Mouse (Mus musculus) embryonic facial prominence, embryonic 11.5 days (tissue): ENCODE data around the gene Slc35d3. TPM values are rescaled to one million over a fixed set of nuclear protein-coding genes. Genes with fewer than 3 reads are reported as not detected.

Experiments
- ATAC-seq: fragments of 200-750 bp; cut with Nextera tagmentation; replicated peaks from 2 replicates; pipeline ENCODE4 v1.8.0; 2017; ENCODE audit warnings: low read depth; ENCODE audit not compliant: insufficient number of reproducible peaks, low FRiP score, low TSS enrichment
- DNase-seq: peaks from one replicate; pipeline ENCODE4 v3.0.0-alpha.2; 2015; ENCODE audit warnings: low spot score
- H3K27ac ChIP-seq: fragments of 300-500 bp; sonication (generic); replicated peaks from 2 replicates; pipeline ENCODE4 v1.5.1; 2014; ENCODE audit warnings: mild to moderate bottlenecking, low read depth, low read length, control low read depth
- H3K27me3 ChIP-seq: fragments of 300-500 bp; sonication (generic); 2 replicates; pipeline ENCODE4 v1.6.1; 2014; ENCODE audit warnings: mild to moderate bottlenecking, low read length, moderate library complexity, mixed read lengths; ENCODE audit not compliant: control insufficient read depth, insufficient read depth
- H3K36me3 ChIP-seq: fragments of 300-500 bp; sonication (generic); replicated peaks from 2 replicates; pipeline ENCODE4 v1.6.1; 2014; ENCODE audit warnings: low read depth, mild to moderate bottlenecking, low read length, moderate library complexity, mixed read lengths; ENCODE audit not compliant: control insufficient read depth, insufficient read depth
- H3K4me1 ChIP-seq: fragments of 300-500 bp; sonication (generic); 2 replicates; pipeline ENCODE4 v1.6.1; 2014; ENCODE audit warnings: low read length, mixed read lengths; ENCODE audit not compliant: control insufficient read depth, insufficient read depth
- H3K4me2 ChIP-seq: fragments of 300-500 bp; sonication (generic); 2 replicates; pipeline ENCODE4 v1.6.1; 2014; ENCODE audit warnings: low read depth, mild to moderate bottlenecking, control low read depth, low read length, moderate library complexity
- H3K4me3 ChIP-seq: fragments of 300-500 bp; sonication (generic); 2 replicates; pipeline ENCODE4 v1.5.1; 2014; ENCODE audit warnings: low read depth, low read length, control low read depth
- H3K9ac ChIP-seq: fragments of 300-500 bp; sonication (generic); replicated peaks from 2 replicates; pipeline ENCODE4 v1.6.1; 2014; ENCODE audit warnings: mild to moderate bottlenecking, control low read depth, low read length
- H3K9me3 ChIP-seq: fragments of 300-500 bp; sonication (generic); replicated peaks from 2 replicates; pipeline ENCODE4 v1.6.1; 2016; ENCODE audit warnings: mild to moderate bottlenecking, low read length, inconsistent platforms, mixed read lengths; ENCODE audit not compliant: control insufficient read depth
- WGBS: fragments of 180-500 bp; shearing (Covaris S2); extraction: QIAGEN DNeasy Blood & Tissue Kit; methylation state at CpG from one replicate; pipeline ENCODE4 v1.1.7; 2014; 5-methylcytosine and 5-hydroxymethylcytosine counted together
- polyA plus RNA-seq: library from polyadenylated mRNA; unstranded; fragments of >200 nt; fragmentation: Nextera tagmentation; extraction: Ambion mirVana; gene quantifications from 2 replicates; pipeline ENCODE4 v1.2.1, GENCODE M21; 2014

Gene Slc35d3
- polyA plus RNA-seq, 1 experiment from 2014 or later, result 0.91 TPM

DNA sequence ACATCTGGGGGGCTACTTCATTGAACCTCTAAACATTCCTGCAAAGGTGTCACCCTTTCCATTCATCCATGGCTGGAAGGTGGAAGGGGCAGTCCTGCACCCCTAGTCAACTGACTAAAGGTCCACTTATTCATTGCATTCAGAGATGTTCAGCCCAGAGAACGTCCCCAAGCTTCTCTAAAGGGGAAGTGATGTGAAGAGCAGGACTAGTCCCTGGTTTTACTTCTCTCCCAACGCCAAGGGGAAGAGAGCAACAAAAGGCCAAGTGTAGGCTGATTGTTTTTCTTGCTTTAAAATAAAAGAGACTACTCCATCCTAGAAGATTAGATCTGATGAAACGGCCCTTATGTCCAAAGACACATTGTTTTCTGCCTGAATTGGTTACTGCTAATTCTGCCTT, 29.2 kb upstream of the Slc35d3 start:
- H3K27ac ChIP-seq, result no peak overlapping the region
- H3K4me1 ChIP-seq, result no peaks in the 10 kb centered on the region
- H3K9ac ChIP-seq, result no peak overlapping the region
- ATAC-seq, result no peak
- H3K4me2 ChIP-seq, result no peak overlapping the region
- WGBS, result 73% methylated on average over 3 of the region's 3 CpGs
- H3K9me3 ChIP-seq, result no peaks in the 10 kb centered on the region
- DNase-seq, result no peak
- H3K27me3 ChIP-seq, result no peaks in the 10 kb centered on the region
- no peaks in the 10 kb centered on the region for H3K36me3 ChIP-seq
- H3K4me3 ChIP-seq, result no peak overlapping the region

DNA sequence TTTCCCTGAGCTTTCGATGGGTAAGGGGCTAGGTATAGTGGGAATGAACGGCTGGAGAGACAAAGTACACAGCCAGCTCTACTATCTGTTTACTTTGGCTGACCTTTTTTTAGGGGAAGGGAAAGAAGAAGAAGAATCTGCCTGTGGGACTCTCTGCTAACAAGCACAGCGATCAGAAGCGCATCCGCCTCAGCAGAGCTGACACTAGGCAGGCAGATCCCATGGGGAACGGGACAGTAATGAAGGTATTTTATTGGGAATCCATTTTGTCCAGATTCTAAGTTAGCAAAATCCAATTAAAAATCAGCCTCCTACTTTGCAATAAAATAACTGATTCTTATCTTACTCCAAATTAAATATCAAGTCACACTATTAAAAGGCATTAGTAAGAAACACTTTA, 27.9 kb upstream of the Slc35d3 start:
- Histone ChIP-seq H3K36me3 (no peaks in the 10 kb centered on the region), H3K9me3 (no peaks in the 10 kb centered on the region), H3K9ac (no peak overlapping the region), H3K4me1 (no peaks in the 10 kb centered on the region), H3K27me3 (no peaks in the 10 kb centered on the region), H3K4me2 (no peak overlapping the region), H3K4me3 (no peak overlapping the region), H3K27ac (no peak overlapping the region)
- no peak for ATAC-seq
- no peak for DNase-seq
- 70% methylated on average over 6 of the region's 6 CpGs for WGBS

DNA sequence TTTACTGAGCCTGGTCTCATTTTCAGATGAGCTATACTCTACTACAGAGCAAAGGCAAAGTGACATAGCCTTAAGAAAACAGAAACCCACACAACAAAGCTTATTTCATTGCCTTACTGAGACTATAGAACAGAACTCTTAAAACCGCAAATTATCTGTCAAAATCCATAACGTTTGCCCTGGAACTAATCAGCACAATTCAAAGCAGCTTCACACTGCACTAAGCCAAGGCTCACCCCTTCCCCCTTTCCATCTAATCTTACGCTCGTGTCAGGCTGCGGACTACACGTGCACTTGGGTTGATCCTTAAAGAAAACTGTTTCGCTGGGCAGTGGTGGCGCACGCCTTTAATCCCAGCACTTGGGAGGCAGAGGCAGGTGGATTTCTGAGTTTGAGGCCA, 26.4 kb upstream of the Slc35d3 start:
- ATAC-seq (no peak), DNase-seq (no peak)
- H3K9ac ChIP-seq, result no peak overlapping the region
- H3K36me3 ChIP-seq, result no peaks in the 10 kb centered on the region
- no peak overlapping the region for H3K4me3 ChIP-seq
- WGBS, result 78% methylated on average over 9 of the region's 9 CpGs
- no peak overlapping the region for H3K4me2 ChIP-seq
- H3K4me1 ChIP-seq, result no peaks in the 10 kb centered on the region
- H3K9me3 ChIP-seq, result no peaks in the 10 kb centered on the region
- no peak overlapping the region for H3K27ac ChIP-seq
- H3K27me3 ChIP-seq, result no peaks in the 10 kb centered on the region

DNA sequence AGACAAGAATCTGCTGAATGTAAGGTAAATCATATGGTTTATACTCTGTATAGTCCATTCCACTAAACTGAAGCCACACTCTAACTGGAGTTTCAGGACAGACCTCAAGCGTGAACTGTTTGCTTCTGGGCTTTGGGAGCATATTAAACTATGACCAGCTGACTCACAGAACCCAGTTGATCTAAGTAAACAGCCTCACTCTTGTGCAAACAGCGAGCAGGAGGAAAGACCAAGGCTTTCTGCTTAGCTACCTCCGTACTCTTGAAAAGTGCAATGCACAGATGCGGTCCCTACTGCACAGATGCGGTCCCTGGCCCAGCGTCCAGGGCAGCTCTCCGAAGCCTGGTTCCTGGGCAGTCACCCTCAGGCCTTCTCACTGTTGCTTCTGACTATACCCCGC, 26.0 kb upstream of the Slc35d3 start:
- no peak for ATAC-seq
- Histone ChIP-seq H3K27ac (no peak overlapping the region), H3K9ac (no peak overlapping the region), H3K4me3 (no peak overlapping the region), H3K4me1 (no peaks in the 10 kb centered on the region), H3K4me2 (no peak overlapping the region), H3K9me3 (no peaks in the 10 kb centered on the region), H3K36me3 (no peaks in the 10 kb centered on the region), H3K27me3 (no peaks in the 10 kb centered on the region)
- 83% methylated on average over 8 of the region's 8 CpGs for WGBS
- no peak for DNase-seq

DNA sequence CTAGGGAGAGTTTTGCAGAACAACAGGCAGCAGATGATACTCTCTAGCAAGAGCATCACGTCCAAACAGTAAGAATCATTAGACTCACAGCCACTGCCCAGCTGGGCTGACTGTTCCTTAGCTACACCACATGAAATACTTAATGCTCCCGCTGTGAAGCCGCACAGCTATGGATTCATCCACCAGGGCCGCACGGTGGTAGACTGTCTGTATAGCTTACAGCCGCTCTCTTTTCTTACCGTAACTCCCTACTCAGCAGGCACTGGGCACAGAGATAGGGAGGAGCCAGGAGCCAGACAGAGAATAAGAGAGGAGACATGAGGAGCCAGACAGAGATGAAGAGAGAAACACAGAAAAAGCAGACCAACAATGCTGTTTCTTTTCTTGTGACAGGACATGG, 25.4 kb upstream of the Slc35d3 start:
- Histone ChIP-seq H3K9ac (no peak overlapping the region), H3K4me1 (no peaks in the 10 kb centered on the region), H3K4me2 (no peak overlapping the region), H3K27ac (no peak overlapping the region), H3K27me3 (no peaks in the 10 kb centered on the region), H3K4me3 (no peak overlapping the region), H3K9me3 (no peaks in the 10 kb centered on the region), H3K36me3 (no peaks in the 10 kb centered on the region)
- 70% methylated on average over 7 of the region's 7 CpGs for WGBS
- no peak for DNase-seq
- no peak for ATAC-seq

DNA sequence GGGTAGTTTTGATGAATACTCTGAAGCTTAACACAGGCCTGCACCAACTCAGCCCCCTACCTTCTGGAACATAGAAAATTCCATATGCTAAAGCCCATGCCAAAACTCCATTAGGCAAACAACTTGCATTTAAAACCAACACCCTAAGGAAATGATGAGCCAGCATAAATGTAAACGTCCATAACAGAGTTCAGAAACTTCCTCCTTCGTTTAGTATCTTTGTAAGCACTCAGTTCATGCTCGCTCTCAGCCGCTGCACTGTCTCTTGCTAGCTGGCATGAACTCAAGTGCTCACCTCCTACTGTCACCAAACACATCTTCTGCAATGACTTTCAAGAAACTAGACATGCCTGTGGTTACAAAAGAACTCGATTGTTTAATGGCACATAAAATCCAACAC, 24.1 kb upstream of the Slc35d3 start:
- Histone ChIP-seq H3K4me3 (no peak overlapping the region), H3K36me3 (no peaks in the 10 kb centered on the region), H3K9me3 (no peaks in the 10 kb centered on the region), H3K27me3 (no peaks in the 10 kb centered on the region), H3K27ac (no peak overlapping the region), H3K9ac (no peak overlapping the region), H3K4me1 (no peaks in the 10 kb centered on the region), H3K4me2 (no peak overlapping the region)
- no peak for DNase-seq
- ATAC-seq, result no peak
- WGBS, result 90% methylated on average over 5 of the region's 5 CpGs

DNA sequence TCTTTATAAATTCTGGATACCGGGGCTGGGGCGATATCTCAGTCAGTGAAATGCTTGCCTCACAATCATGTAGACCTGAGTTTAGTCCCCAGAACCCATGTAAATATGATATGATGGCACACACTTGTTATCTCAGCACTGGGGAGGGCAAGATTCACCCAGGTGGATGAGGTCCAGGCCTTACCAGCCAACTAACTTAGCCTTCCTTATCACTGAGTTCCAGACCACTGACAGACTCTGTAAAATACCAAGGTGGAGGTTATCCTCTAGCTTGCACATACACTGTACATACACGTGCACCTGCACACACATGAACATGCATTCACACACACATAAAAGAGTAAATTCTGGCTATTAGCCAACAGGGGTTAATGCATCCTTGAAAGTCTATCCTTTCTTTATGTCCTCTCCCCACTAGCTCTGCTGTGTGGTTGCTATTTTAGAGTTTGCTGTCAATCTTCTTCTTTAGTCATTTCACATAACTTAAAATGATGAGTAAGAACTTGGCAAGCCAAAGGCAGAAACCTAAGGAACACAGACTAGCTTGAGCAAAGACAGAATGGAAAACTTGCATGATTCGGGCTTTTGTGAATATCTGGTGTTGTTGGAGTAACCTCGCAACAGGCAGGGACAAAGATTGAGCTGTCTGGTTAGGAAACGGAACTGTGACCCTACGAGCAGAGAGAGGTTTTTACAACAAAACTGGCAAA, 4.5 kb upstream of the Slc35d3 start:
- no peak for DNase-seq

DNA sequence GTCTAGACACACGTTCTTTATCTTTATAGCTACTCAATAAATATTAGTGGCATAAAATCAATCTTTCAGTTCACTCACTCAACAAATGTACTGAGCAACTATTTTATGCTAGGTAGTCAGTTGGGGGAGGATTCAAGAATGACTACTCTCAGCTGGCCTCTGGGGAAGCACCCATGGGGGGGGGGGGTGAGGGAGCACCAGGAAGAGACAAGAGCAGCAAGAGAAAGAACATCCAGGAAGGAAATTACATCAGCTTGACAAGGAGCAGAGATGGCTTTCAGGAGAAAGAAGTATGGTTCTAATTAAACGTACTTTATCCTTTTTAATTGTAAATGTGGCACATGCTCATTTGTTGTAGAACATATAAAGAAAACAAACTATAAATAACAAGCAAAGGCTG, 2.4 kb upstream of the Slc35d3 start:
- no peak overlapping the region for H3K4me2 ChIP-seq
- no peak overlapping the region for H3K27ac ChIP-seq
- H3K27me3 ChIP-seq, result peaks cover 41% of the 10 kb centered on the region
- no peaks in the 10 kb centered on the region for H3K36me3 ChIP-seq
- peaks cover 11% of the 10 kb centered on the region for H3K4me1 ChIP-seq
- H3K9ac ChIP-seq, result no peak overlapping the region
- H3K4me3 ChIP-seq, result no peak overlapping the region
- ATAC-seq, result no peak
- no peak for DNase-seq
- H3K9me3 ChIP-seq, result no peaks in the 10 kb centered on the region
- WGBS, result 59% methylated on average over 2 of the region's 2 CpGs

More for the DNA sequence above, 4.5 kb upstream of the Slc35d3 start:
- H3K4me3 ChIP-seq, result no peak overlapping the region
- no peak for ATAC-seq
- H3K36me3 ChIP-seq, result no peaks in the 10 kb centered on the region
- no peak overlapping the region for H3K9ac ChIP-seq
- H3K27ac ChIP-seq, result no peak overlapping the region
- no peak overlapping the region for H3K4me2 ChIP-seq
- WGBS, result 92% methylated on average over 7 of the region's 7 CpGs
- peaks cover 20% of the 10 kb centered on the region for H3K27me3 ChIP-seq
- no peaks in the 10 kb centered on the region for H3K9me3 ChIP-seq
- peaks cover 4% of the 10 kb centered on the region; the same call in 1 of the 2 replicates for H3K4me1 ChIP-seq
